Mouse (Mus musculus) cerebellum, adult 2 months (tissue): ENCODE data around the gene Irf3.

Experiments
- CTCF ChIP-seq: fragments of 200-500 bp; IDR thresholded peaks from 2 replicates; pipeline ENCODE4 v1.5.1; 2011; ENCODE audit warnings: low read depth, mild to moderate bottlenecking, control low read depth, low read length, moderate library complexity, borderline replicate concordance; ENCODE audit not compliant: insufficient read depth
- POLR2A ChIP-seq: fragments of 200-500 bp; IDR thresholded peaks from 2 replicates; pipeline ENCODE4 v1.6.1; 2011; ENCODE audit warnings: low read length, control low read depth, borderline replicate concordance; ENCODE audit not compliant: insufficient read depth

- TF ChIP-seq POLR2A (peak; percentile 54; the same call in 1 of the 2 replicates), CTCF (no peak)
Observed at GRCm38 (mm10) chr7:44986192-44986878, 11.1 kb upstream of the Irf3 start, which contains the start of gene Prmt1.
